Mouse (Mus musculus): ENCODE measurements around the gene Zscan10.

The Zscan10 gene

DNA sequence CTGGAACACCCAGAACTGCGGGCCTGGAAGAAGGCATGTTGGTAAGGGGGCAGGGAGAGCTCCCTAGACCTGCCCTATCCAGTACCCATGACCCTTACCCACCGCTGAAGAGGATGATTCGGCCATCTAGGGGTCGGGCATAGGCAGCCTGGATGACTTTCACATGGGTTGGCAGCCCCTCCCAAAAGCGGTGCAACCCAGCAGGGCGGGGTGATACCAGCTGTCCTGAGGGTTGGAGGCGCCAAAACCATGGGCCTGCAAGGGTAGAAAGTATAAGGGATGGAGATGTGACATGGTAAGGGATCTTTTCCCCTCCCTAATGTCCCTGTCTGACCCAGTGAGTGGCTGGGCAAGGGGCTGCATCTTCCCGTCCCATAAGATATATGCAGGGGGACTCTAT, 30.6 kb downstream of the Zscan10 start:
- no peak for ATAC-seq (ENCODE audit: insufficient number of reproducible peaks, low FRiP score, low TSS enrichment)

GRCm38 (mm10) chr17:23644613-23645495, 44.2 kb downstream of the Zscan10 start, which contains the start of gene Mmp25:
Gene Mmp25 (minus strand): TSS chr17:23645277.
- no peak for ATAC-seq (ENCODE audit: insufficient number of reproducible peaks, low FRiP score, low TSS enrichment)

- ATAC-seq (ENCODE audit: insufficient number of reproducible peaks, low FRiP score, low TSS enrichment), result no peak
Measured at GRCm38 (mm10) chr17:23645894-23646293, 45.2 kb downstream of the Zscan10 start.

- no peak for ATAC-seq (ENCODE audit: insufficient number of reproducible peaks, low FRiP score, low TSS enrichment)
Measured at GRCm38 (mm10) chr17:23651363-23651762, 50.7 kb downstream of the Zscan10 start.

DNA sequence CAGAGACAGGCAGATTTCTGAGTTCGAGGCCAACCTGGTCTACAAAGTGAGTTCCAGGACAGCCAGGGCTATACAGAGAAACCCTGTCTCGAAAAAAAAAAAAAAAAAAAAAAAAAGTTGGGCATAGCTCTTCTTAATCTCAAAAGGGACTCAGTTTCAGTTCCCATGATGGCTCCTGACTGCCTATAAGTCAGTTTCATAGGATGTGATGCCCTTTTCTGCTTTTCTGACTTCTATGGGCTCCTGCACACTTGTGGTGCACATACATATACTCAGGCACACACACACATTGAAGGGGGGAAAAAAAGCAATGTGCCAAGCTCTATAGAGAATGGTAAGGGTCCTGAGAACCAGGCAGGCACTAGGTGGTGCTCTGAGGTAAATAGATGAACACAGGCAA, 52.7 kb downstream of the Zscan10 start:
- no peak for ATAC-seq (ENCODE audit: insufficient number of reproducible peaks, low FRiP score, low TSS enrichment)

DNA sequence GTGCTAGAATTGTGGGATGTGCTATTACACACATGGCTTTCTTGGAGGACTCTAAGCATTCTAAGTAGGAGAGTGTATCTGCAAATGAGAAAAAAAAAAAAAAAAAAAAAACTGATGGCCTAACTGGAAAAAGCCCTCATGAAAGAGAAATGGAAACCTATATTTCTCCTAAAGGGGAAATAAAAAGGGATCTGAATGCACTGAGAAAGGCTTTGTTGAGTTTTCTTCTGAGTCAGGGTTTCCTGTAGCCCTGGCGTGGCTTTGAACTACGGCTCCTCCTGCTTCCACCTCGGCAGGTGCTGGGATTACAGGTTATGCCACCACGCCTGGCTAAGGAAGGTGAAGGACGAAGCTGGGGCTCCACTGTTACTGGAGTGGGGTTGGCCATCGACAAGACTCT, 53.3 kb downstream of the Zscan10 start:
- no peak for ATAC-seq (ENCODE audit: insufficient number of reproducible peaks, low FRiP score, low TSS enrichment)

DNA sequence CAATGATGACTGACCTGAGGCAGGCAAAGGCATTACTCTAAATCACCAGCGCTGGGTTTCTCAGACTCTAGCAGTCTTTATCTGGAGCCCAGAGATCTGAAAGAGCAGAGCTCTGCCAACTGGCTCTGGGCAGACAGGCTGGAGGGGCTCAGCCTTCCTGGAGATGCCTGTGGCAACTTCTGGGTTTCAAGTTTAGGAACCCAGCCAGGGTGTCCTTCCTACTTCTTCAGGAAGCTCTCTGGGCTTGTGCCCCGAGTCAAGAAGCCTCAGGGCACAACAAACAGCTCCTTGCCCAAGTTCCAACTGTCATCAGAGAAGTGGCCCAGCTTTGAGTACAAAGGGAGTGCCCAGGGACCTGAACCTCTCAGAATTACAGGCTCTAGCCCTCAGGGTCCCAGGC, 53.8 kb downstream of the Zscan10 start:
- no peak for ATAC-seq (ENCODE audit: insufficient number of reproducible peaks, low FRiP score, low TSS enrichment)

- ATAC-seq (ENCODE audit: insufficient number of reproducible peaks, low FRiP score, low TSS enrichment), result no peak
Measured at GRCm38 (mm10) chr17:23658450-23658849, 57.8 kb downstream of the Zscan10 start.

DNA sequence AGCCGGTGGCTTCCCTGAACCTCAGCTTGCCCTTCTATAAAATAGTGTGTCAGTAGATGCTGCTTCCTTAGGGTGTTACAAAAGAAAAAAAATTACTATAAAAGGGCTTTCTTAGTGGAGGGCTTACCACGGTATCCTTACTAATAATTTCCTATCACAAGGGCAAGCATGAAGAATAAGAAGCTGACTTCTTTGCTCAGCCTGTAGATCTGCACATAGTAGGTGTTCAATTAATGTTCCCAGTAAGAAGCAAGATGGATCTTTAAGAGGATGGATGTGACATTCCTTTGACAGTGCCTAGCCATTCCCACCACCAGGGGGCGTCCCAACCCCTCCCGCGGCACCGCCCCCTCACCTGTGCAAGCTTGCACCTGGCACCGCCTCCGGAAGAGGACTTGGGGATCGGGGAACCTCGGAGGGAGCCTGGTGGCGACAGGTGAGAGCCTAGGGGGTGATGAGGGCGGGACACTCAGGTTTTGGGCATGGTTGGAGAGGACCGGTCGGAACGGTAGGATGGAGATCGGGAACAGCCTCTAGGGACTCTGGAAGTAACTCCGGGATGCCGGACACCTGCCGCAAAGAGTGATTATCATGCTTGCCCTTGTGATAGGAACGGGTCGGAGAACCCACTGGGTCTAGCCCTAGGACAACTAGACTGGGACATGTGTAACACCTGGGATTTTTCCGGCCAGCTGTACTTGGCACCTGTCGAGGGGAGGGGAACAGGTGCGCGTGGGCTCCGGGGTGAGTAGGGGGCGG, 59.6 kb downstream of the Zscan10 start, which contains the start of gene Bicdl2:
Gene Bicdl2 (plus strand): TSS at position 390 of the 759 bp plus-strand sequence.
- no peak for ATAC-seq (ENCODE audit: insufficient number of reproducible peaks, low FRiP score, low TSS enrichment)

Data from cerebellum, adult (tissue).